Mouse (Mus musculus) kidney, postnatal 10 days (tissue): Measurements from ENCODE around the gene Lins1.

Experiments
- DNase-seq: peaks from one replicate; pipeline ENCODE4 v3.0.0; 2021; ENCODE audit warnings: mixed read lengths

Lins1 gene

GRCm38 (mm10) chr7:66689620-66690360 lies at the start of gene Lins1:
Gene Lins1, plus strand, starts transcription at chr7:66689889.
- DNase-seq = peak; percentile 99

GRCm38 (mm10) chr7:66645736-66646135 lies 44.0 kb upstream of the Lins1 start:
- DNase-seq = no peak

GRCm38 (mm10) chr7:66649181-66649580 lies 40.5 kb upstream of the Lins1 start:
- no peak for DNase-seq

GRCm38 (mm10) chr7:66650883-66651282 lies 38.8 kb upstream of the Lins1 start:
- DNase-seq = no peak

- DNase-seq = no peak
These were observed 37.5 kb upstream of the Lins1 start for GRCm38 (mm10) chr7:66652216-66652615.

- DNase-seq = no peak
These were observed 36.1 kb upstream of the Lins1 start for GRCm38 (mm10) chr7:66653596-66653995.

GRCm38 (mm10) chr7:66655471-66655870 lies 34.2 kb upstream of the Lins1 start:
- DNase-seq = no peak

- no peak for DNase-seq
These were observed 29.4 kb upstream of the Lins1 start for GRCm38 (mm10) chr7:66660291-66660690.

GRCm38 (mm10) chr7:66660972-66661371 lies 28.7 kb upstream of the Lins1 start:
- no peak for DNase-seq

- DNase-seq = peak; percentile 88
These were observed 28.1 kb upstream of the Lins1 start for GRCm38 (mm10) chr7:66661572-66661971.

GRCm38 (mm10) chr7:66663548-66663947 lies 26.1 kb upstream of the Lins1 start:
- DNase-seq = no peak

GRCm38 (mm10) chr7:66667064-66667463 lies 22.6 kb upstream of the Lins1 start:
- no peak for DNase-seq

- no peak for DNase-seq
These were observed 13.9 kb upstream of the Lins1 start for GRCm38 (mm10) chr7:66675800-66676199.

- no peak for DNase-seq
These were observed 7.4 kb upstream of the Lins1 start for GRCm38 (mm10) chr7:66682119-66682863.

GRCm38 (mm10) chr7:66688721-66689120 lies 968 bp upstream of the Lins1 start:
- no peak for DNase-seq

GRCm38 (mm10) chr7:66689294-66689619 lies 432 bp upstream of the Lins1 start, which contains the start of gene Asb7:
Gene Asb7, minus strand, starts transcription at chr7:66689596.
- no peak for DNase-seq

- DNase-seq = peak; percentile 10
These were observed 4.8 kb downstream of the Lins1 start for GRCm38 (mm10) chr7:66694467-66694866.

GRCm38 (mm10) chr7:66702721-66703120 lies 13.0 kb downstream of the Lins1 start:
- DNase-seq = no peak

- no peak for DNase-seq
These were observed 14.9 kb downstream of the Lins1 start for GRCm38 (mm10) chr7:66704631-66705030.

- DNase-seq = no peak
These were observed 21.5 kb downstream of the Lins1 start for GRCm38 (mm10) chr7:66711166-66711565.

GRCm38 (mm10) chr7:66724514-66724913 lies 34.8 kb downstream of the Lins1 start:
- no peak for DNase-seq

- DNase-seq = no peak
These were observed 35.3 kb downstream of the Lins1 start for GRCm38 (mm10) chr7:66724954-66725353.

GRCm38 (mm10) chr7:66728072-66728471 lies 38.4 kb downstream of the Lins1 start:
- no peak for DNase-seq

GRCm38 (mm10) chr7:66729232-66729631 lies 39.5 kb downstream of the Lins1 start:
- DNase-seq = no peak
